Mouse (Mus musculus): Measurements from ENCODE around the gene Cradd. TPM values are rescaled to one million over a fixed set of nuclear protein-coding genes. Genes with fewer than 3 reads are reported as not detected.

Gene Cradd
- polyA plus RNA-seq, 1 experiment from 2014 or later: 15.0 TPM

DNA sequence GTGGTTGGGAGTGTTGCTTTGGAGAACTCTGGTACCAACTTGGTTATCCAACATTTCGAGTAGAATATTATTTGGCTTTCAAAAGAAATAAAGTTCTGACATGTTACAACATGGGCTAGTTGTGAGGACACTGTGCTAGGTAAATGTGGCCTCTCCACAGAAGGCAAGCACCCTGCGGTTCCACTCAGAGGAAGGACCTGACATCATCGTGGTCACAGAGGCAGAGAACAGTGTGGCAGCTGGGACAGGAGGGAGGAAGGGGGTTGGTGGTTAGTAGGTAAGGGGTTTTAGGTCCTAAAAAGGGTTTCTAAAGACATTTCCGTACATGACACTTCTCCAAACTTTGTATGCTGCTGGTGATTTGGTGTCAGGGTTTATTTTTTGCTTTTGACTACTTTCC is 145.1 kb downstream of the Cradd start:
- no peak overlapping the region for H3K27ac ChIP-seq (ENCODE audit: low read depth, low read length)
- H3K4me3 ChIP-seq (ENCODE audit: low read depth, low read length): no peak overlapping the region
- no peaks in the 10 kb centered on the region for H3K9me3 ChIP-seq (ENCODE audit: control insufficient read depth, low read length)
- no peak overlapping the region for H3K9ac ChIP-seq (ENCODE audit: low read length)
- WGBS: 86% methylated on average over 4 of the region's 4 CpGs
- DNase-seq (ENCODE audit: low spot score, missing footprints): no peak
- no peaks in the 10 kb centered on the region for H3K27me3 ChIP-seq (ENCODE audit: control insufficient read depth, insufficient read depth, low read length)
- peaks cover 5% of the 10 kb centered on the region; the same call in 1 of the 2 replicates for H3K4me1 ChIP-seq (ENCODE audit: control insufficient read depth, insufficient read depth, low read length)
- H3K4me2 ChIP-seq: no peak overlapping the region
- no peaks in the 10 kb centered on the region for H3K36me3 ChIP-seq (ENCODE audit: control insufficient read depth, insufficient read depth, low read length)
- no peak for ATAC-seq (ENCODE audit: low FRiP score)

DNA sequence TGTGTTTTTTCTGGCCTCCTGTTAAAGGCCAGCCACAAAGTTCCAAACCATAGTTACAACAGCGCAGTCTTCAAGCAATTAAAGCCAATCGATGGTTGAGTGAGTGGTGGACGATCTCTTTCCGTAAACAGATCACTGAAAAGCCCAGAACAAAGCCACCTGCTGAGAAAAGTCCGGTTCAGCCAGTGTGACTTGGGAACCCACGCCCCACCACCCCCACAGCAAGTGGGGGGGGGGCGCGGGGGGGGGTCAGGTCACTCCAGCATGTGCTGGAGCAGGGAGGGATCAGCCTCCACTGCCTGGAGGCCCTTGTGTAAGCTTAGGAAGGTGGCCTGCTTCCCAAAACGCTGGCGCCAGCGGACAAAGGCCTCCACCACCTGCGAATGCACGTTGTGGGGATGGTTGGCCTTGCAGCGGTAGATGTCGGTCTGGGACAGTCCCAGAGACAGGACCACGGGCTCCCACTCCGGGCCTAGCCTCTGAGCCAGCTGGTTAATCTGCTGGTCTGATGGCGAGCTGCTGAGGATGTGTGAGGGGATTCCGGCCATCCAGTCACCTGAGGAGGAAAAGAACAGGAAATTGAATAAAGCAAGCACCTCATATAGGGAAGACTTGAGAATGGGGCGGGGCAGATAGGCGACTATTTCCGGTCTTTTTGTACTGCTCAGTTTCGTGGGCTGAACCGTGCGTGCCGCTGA is 148.4 kb downstream of the Cradd start:
- no peak overlapping the region for H3K27ac ChIP-seq (ENCODE audit: low read depth, low read length)
- 0 out of 2 replicates have a peak, but pooled peaks have one; percentile 27 for ATAC-seq (ENCODE audit: low FRiP score)

DNA sequence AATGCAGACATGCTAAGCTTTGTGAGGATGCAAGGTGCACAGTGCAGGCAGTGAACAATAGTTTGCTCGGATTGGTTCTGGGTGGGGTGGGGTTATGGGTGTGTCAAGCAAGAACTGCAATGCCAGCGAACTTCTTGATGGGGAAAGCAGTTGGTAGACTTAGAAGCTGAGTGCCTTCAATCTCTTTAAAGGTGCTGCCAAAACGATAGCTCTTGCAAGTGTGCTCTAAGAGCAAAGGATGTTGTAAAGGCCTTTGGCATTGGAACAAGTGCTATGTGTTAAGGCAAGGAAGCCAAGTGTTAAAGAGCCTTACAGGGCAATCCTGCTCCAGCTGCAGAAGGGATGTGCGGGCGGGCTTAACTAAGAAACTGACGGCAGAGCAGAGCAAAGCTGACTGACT is 149.7 kb downstream of the Cradd start:
- no peak overlapping the region for H3K4me3 ChIP-seq (ENCODE audit: low read depth, low read length)

More for the DNA sequence above, 148.4 kb downstream of the Cradd start:
- H3K4me1 ChIP-seq (ENCODE audit: control insufficient read depth, insufficient read depth, low read length): peaks cover 5% of the 10 kb centered on the region; the same call in 1 of the 2 replicates
- H3K4me2 ChIP-seq: no peak overlapping the region
- no peak overlapping the region for H3K9ac ChIP-seq (ENCODE audit: low read length)
- H3K27me3 ChIP-seq (ENCODE audit: control insufficient read depth, insufficient read depth, low read length): no peaks in the 10 kb centered on the region
- DNase-seq (ENCODE audit: low spot score, missing footprints): no peak
- no peaks in the 10 kb centered on the region for H3K9me3 ChIP-seq (ENCODE audit: control insufficient read depth, low read length)
- WGBS: 44% methylated on average over 26 of the region's 26 CpGs
- H3K4me3 ChIP-seq (ENCODE audit: low read depth, low read length): no peak overlapping the region
- H3K36me3 ChIP-seq (ENCODE audit: control insufficient read depth, insufficient read depth, low read length): no peaks in the 10 kb centered on the region

DNA sequence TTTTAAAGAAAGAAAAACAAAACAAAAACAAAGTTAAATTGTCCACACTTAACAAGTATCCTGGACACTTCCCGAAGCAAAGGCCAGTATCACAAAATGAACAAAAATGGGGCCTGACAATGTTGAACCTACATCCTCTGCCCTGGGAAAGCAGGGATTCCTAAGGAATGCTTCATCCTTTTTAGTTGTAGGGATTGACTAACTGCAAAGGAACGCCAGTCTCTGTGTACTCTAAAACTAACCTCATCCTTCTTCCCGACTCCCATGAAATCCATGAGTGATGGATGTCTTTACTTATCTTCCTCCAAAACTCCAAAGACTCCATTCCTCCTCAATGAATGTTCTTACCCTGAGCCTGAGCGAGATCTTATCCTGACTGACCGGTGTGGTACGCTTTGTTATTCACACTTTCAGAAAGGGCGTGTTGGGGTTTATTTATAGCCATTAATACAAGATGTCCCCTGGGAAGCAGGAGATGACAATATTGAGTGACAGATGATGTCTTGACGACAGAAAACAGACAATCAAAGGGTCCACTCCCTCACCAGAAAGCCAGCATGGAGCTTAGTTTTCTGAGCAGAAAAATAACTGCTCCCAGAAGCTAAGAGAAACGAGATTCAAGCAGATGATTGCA is 153.1 kb downstream of the Cradd start:
- Histone ChIP-seq H3K4me2 (no peak overlapping the region), H3K27ac (ENCODE audit: low read depth, low read length) (no peak overlapping the region), H3K9ac (ENCODE audit: low read length) (no peak overlapping the region), H3K9me3 (ENCODE audit: control insufficient read depth, low read length) (no peaks in the 10 kb centered on the region), H3K36me3 (ENCODE audit: control insufficient read depth, insufficient read depth, low read length) (no peaks in the 10 kb centered on the region), H3K4me3 (ENCODE audit: low read depth, low read length) (no peak overlapping the region), H3K4me1 (ENCODE audit: control insufficient read depth, insufficient read depth, low read length) (peaks cover 5% of the 10 kb centered on the region; the same call in 1 of the 2 replicates), H3K27me3 (ENCODE audit: control insufficient read depth, insufficient read depth, low read length) (no peaks in the 10 kb centered on the region)
- WGBS: 88% methylated on average over 9 of the region's 9 CpGs
- DNase-seq (ENCODE audit: low spot score, missing footprints): peak; percentile 53
- no peak for ATAC-seq (ENCODE audit: low FRiP score)

More for the DNA sequence above, 149.7 kb downstream of the Cradd start:
- ATAC-seq (ENCODE audit: low FRiP score) (no peak), DNase-seq (ENCODE audit: low spot score, missing footprints) (no peak)
- Histone ChIP-seq H3K27me3 (ENCODE audit: control insufficient read depth, insufficient read depth, low read length) (no peaks in the 10 kb centered on the region), H3K4me2 (no peak overlapping the region), H3K27ac (ENCODE audit: low read depth, low read length) (no peak overlapping the region), H3K4me1 (ENCODE audit: control insufficient read depth, insufficient read depth, low read length) (peaks cover 5% of the 10 kb centered on the region; the same call in 1 of the 2 replicates), H3K9ac (ENCODE audit: low read length) (no peak overlapping the region), H3K36me3 (ENCODE audit: control insufficient read depth, insufficient read depth, low read length) (no peaks in the 10 kb centered on the region), H3K9me3 (ENCODE audit: control insufficient read depth, low read length) (no peaks in the 10 kb centered on the region)
- WGBS: 71% methylated on average over 6 of the region's 6 CpGs

DNA sequence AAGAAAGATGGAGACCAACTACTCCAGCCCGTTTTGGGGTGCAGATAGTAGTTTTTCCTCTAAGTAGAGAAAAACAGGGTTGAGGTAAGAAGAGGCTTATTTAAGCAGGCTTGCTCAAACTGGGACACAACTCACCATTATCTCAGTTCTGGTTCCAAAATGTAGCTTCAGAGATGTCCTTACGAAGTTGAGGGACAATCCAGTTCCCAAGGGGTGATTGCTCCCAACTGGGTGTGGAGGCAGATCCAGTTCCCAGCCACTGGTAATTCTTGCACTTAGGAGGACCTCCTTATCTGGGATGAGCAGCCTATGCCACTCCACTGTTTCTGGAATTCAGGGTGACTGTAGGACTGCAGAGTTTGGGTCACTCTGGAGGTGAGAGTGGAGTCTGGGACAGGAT is 159.0 kb downstream of the Cradd start:
- DNase-seq (ENCODE audit: low spot score, missing footprints) (peak; percentile 51), ATAC-seq (ENCODE audit: low FRiP score) (no peak)
- WGBS: 87% methylated on average over 2 of the region's 2 CpGs
- Histone ChIP-seq H3K27me3 (ENCODE audit: control insufficient read depth, insufficient read depth, low read length) (no peaks in the 10 kb centered on the region), H3K4me1 (ENCODE audit: control insufficient read depth, insufficient read depth, low read length) (no peaks in the 10 kb centered on the region), H3K4me2 (no peak overlapping the region), H3K36me3 (ENCODE audit: control insufficient read depth, insufficient read depth, low read length) (no peaks in the 10 kb centered on the region), H3K27ac (ENCODE audit: low read depth, low read length) (no peak overlapping the region), H3K9ac (ENCODE audit: low read length) (no peak overlapping the region), H3K9me3 (ENCODE audit: control insufficient read depth, low read length) (no peaks in the 10 kb centered on the region), H3K4me3 (ENCODE audit: low read depth, low read length) (no peak overlapping the region)

DNA sequence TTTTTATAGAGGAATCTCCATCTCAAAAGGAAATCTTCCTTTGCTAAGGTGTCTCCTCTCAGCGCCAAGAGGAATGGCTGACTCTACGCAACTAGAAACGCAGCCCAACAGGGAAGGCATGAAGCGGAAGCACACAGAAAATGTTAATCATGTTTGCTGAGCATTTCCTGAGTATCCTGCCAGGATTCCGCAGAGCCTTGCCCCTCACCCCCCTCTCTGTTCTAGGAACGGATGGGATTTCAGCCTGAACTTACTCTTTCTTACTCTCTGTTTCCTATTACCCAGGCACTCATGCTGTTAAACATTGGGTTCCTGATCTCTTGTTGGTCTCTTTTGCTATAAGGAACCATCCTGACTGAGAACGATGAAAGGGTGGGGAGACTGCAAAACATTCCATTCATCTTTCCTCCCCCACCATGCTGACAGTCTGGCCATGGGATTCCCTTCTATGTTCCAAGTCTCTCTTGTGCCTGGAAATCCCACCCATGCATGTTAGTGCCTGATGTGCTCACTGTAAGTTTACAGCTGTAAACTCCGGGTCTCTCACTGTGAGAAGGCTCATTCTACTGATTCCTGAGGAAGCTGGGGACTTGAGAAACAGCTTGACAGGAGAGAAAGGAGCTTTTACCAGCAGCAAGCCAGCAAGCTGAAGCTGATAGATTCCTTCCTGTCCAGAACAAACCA is 161.1 kb downstream of the Cradd start:
- H3K27ac ChIP-seq (ENCODE audit: low read depth, low read length): no peak overlapping the region
- 68% methylated on average over 8 of the region's 8 CpGs for WGBS
- no peaks in the 10 kb centered on the region for H3K36me3 ChIP-seq (ENCODE audit: control insufficient read depth, insufficient read depth, low read length)
- no peaks in the 10 kb centered on the region for H3K9me3 ChIP-seq (ENCODE audit: control insufficient read depth, low read length)
- H3K9ac ChIP-seq (ENCODE audit: low read length): no peak overlapping the region
- no peaks in the 10 kb centered on the region for H3K4me1 ChIP-seq (ENCODE audit: control insufficient read depth, insufficient read depth, low read length)
- ATAC-seq (ENCODE audit: low FRiP score) (no peak), DNase-seq (ENCODE audit: low spot score, missing footprints) (peak; percentile 72)
- no peak overlapping the region for H3K4me2 ChIP-seq
- no peaks in the 10 kb centered on the region for H3K27me3 ChIP-seq (ENCODE audit: control insufficient read depth, insufficient read depth, low read length)
- no peak overlapping the region for H3K4me3 ChIP-seq (ENCODE audit: low read depth, low read length)

DNA sequence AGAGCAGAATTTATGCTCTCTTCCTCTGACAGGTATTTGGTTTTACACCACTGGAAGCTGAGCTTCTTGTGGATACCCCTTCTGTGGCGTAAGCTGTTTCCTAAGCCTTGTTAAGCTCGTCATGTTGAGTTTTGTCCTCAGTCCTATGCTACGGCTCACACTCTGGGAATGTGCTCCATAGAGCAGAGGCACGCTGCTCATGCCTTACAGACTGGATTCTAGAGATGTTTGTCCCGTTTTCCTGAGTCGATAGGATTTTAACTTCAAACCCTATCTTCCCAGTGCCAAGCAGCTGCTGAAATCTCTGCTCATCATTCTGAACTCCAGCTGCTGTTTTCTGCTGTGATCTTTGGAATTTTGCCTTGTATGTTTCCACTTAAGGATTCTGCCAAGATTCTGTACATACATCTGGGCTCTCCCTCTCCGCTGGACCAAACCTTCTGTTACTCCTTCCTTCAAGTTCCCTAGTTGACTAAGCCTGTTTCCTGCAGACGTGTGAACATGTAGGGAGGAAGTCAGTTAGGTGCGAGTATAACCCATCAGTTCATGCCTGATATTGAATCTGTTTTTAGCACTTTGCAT is 164.2 kb downstream of the Cradd start:
- Histone ChIP-seq H3K36me3 (ENCODE audit: control insufficient read depth, insufficient read depth, low read length) (no peaks in the 10 kb centered on the region), H3K4me2 (no peak overlapping the region), H3K27ac (ENCODE audit: low read depth, low read length) (no peak overlapping the region), H3K27me3 (ENCODE audit: control insufficient read depth, insufficient read depth, low read length) (no peaks in the 10 kb centered on the region), H3K9me3 (ENCODE audit: control insufficient read depth, low read length) (no peaks in the 10 kb centered on the region), H3K4me1 (ENCODE audit: control insufficient read depth, insufficient read depth, low read length) (no peaks in the 10 kb centered on the region), H3K4me3 (ENCODE audit: low read depth, low read length) (no peak overlapping the region), H3K9ac (ENCODE audit: low read length) (no peak overlapping the region)
- DNase-seq (ENCODE audit: low spot score, missing footprints) (peak; percentile 49), ATAC-seq (ENCODE audit: low FRiP score) (no peak)
- 76% methylated on average over 9 of the region's 9 CpGs for WGBS

DNA sequence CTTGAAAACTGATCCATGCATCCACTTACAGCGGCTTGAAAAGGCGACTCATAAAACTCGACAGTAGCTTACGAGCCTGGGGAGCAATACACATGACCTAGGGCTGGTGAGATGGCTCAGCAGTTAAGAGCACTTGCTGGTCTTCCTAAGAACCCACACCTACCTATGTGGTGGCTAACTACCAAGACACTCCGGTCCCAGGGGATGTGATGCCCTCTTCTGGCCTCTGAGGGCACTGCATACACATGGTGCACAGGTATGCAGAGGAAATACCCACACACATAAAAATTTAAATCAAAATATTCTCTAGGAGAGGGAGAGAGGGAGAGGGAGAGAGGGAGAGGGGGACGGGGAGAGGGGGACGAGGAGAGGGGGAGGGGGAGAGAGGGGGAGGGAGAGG is 167.5 kb downstream of the Cradd start:
- ATAC-seq (ENCODE audit: low FRiP score): no peak
- H3K4me2 ChIP-seq: no peak overlapping the region
- DNase-seq (ENCODE audit: low spot score, missing footprints): peak; percentile 37
- H3K4me1 ChIP-seq (ENCODE audit: control insufficient read depth, insufficient read depth, low read length): no peaks in the 10 kb centered on the region
- H3K4me3 ChIP-seq (ENCODE audit: low read depth, low read length): no peak overlapping the region
- H3K27me3 ChIP-seq (ENCODE audit: control insufficient read depth, insufficient read depth, low read length): no peaks in the 10 kb centered on the region
- no peak overlapping the region for H3K9ac ChIP-seq (ENCODE audit: low read length)
- no peak overlapping the region for H3K27ac ChIP-seq (ENCODE audit: low read depth, low read length)
- WGBS: 93% methylated on average over 5 of the region's 7 CpGs
- H3K36me3 ChIP-seq (ENCODE audit: control insufficient read depth, insufficient read depth, low read length): no peaks in the 10 kb centered on the region
- no peaks in the 10 kb centered on the region for H3K9me3 ChIP-seq (ENCODE audit: control insufficient read depth, low read length)

DNA sequence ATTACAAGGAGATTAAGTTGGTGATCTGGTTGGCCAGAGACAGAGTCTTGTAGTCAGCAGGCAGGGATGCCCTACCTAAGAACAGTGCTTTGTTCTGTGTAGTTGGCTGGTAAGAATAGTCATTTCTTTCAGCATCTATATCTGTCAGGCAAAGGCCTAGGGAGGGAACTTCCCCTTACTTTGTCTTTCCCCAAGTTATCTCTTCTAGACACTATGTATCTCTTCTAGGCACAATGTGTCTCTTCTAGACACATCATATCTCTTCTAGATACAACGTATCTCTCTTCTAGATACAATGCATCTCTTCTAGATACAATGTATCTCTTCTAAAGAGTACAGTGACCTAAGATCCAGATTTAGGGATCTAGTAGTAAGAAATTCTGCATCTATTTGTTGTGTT is 169.3 kb downstream of the Cradd start:
- no peaks in the 10 kb centered on the region for H3K4me1 ChIP-seq (ENCODE audit: control insufficient read depth, insufficient read depth, low read length)
- H3K9ac ChIP-seq (ENCODE audit: low read length): no peak overlapping the region
- peak; percentile 28 for DNase-seq (ENCODE audit: low spot score, missing footprints)
- H3K4me3 ChIP-seq (ENCODE audit: low read depth, low read length): no peak overlapping the region
- 88% methylated on average over 1 of the region's 1 CpGs for WGBS
- no peaks in the 10 kb centered on the region for H3K9me3 ChIP-seq (ENCODE audit: control insufficient read depth, low read length)
- no peak overlapping the region for H3K27ac ChIP-seq (ENCODE audit: low read depth, low read length)
- H3K27me3 ChIP-seq (ENCODE audit: control insufficient read depth, insufficient read depth, low read length): no peaks in the 10 kb centered on the region
- ATAC-seq (ENCODE audit: low FRiP score): no peak
- H3K36me3 ChIP-seq (ENCODE audit: control insufficient read depth, insufficient read depth, low read length): no peaks in the 10 kb centered on the region
- no peak overlapping the region for H3K4me2 ChIP-seq
